Mouse (Mus musculus) stomach, postnatal 0 days (tissue): ENCODE results near the gene Rgs21.

Source experiments
- CTCF ChIP-seq: IDR thresholded peaks from 2 replicates; pipeline ENCODE4 v1.5.1; 2016; ENCODE audit warnings: antibody characterized with exemption, low read depth, mild to moderate bottlenecking, moderate library complexity
- EP300 ChIP-seq: optimal IDR thresholded peaks from 2 replicates; pipeline ENCODE3; 2016; ENCODE audit warnings: antibody characterized with exemption

DNA sequence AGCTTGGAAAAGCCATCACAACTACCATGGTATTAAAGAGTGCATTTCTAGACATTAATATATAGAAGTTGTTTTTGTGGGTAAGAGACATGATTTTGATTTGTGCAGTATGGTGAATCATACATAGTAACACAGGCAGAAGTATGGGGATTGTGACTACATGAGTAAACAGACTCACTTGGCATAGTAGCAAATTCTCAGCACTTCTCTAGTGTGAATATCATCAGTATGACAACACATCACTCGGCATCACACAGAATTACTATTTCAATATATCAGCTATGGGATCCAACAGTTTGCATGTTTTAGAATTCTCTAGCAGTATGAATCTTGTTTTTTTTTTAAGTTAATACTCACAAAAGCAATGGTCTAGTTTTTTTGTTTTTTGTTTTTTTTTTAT, 36.6 kb upstream of the Rgs21 start:
- TF ChIP-seq CTCF: no peak
- TF ChIP-seq EP300: no peak
